Mouse (Mus musculus) left cerebral cortex, adult 18-20 months (tissue): Measurements from ENCODE around the gene Cfap97. TPM values are rescaled to one million over a fixed set of nuclear protein-coding genes. Genes with fewer than 3 reads are reported as not detected.
"Not testable (repeated sequence)": the region's sequence is repeated elsewhere in the genome, so short reads cannot be mapped to it uniquely, and the experiment has no call there.

Source experiments
- DNase-seq, 2 experiments: peaks; one replicate each; pipeline ENCODE4 v3.0.0; 2021 to 2022; ENCODE audit warnings: low spot score in 2 of 2, mixed read lengths in 1 of 2
- long read RNA-seq, 2 experiments: library from polyadenylated mRNA; stranded (forward); transcript quantifications; one replicate each; pipeline ENCODE4 v2.0.0; 2021
- total RNA-seq, 2 experiments: library from RNA; stranded (reverse); gene quantifications; 2 replicates each; pipeline ENCODE4 v1.2.3; 2021

The Cfap97 gene
- total RNA-seq = 10 to 100 TPM; 24.4 to 27.3 TPM
- long read RNA-seq, experiment 1, full-length matches to known transcripts = 10 of 16 reads
- long read RNA-seq, experiment 1, partial matches to known transcripts = 2 of 16 reads
- long read RNA-seq, experiment 1, other reads (novel, unspliced or antisense) = 4 of 16 reads
- long read RNA-seq, experiment 2, full-length matches to known transcripts = 4 of 11 reads
- long read RNA-seq, experiment 2, partial matches to known transcripts = 2 of 11 reads
- long read RNA-seq, experiment 2, other reads (novel, unspliced or antisense) = 5 of 11 reads

DNA sequence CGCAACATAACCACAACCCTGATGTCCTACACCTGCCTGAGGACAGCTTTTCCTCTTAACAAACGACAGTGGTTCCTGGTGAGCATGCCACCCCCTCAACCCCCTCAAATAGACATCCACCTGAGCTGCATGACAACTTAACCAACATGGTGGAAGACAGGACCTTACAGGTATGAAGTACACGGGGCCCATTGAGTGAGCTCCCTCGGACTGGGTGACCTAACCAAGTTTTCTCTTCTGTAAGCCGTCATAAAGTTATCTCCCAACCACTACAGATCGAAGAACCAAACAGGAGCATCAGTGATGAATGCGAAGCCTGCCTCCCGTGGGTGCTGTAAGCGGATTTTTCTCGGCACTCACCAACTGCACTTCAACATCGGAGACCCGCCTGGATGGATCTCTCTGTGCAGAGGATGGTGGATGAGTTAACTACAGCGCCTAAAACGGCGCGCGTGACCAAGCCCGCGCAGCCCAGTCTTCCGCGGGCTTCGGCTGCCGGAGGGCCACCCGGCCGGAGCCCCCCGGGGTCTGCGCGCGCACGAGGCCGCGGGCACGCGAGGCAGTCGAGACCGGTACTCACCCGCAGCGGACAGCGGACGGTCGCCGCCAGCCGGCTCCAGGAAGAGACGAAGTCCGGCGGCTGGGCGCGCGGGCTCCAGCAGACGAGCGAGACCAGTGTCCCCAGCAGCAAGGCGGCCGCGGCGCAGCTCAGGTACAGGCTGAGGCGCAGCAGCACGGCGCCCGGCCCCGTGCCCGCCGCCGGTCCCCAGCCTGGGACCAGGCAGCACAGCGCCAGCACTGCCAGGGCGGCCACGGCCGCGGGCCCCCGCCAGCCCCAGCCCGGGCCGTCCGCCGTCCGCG lies at the start of gene Cfap97:
Gene Cfap97 (plus strand): TSS at position 570 of the 861 bp plus-strand sequence.
- DNase-seq = peak; percentile 23 to 48

DNA sequence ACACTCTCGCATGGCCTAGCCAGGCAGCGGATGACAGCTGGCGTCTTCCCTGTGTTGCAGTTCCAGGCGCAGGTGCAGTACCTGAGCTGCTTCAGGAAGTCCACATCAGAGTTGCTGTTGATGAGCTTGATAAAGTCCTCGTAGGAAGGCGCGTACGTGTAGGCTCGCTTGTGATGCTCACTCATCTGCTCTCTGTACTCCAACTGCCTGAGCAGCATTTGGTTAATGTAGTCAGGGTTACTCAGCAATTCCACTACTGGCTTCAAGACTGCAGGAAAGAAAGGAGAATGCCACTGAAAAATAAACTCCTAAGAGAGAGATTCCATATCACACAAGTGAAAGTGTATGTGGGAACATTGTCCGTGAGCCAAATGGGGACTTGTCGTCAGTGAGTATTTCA lies 48.1 kb upstream of the Cfap97 start:
- no peak for DNase-seq

DNA sequence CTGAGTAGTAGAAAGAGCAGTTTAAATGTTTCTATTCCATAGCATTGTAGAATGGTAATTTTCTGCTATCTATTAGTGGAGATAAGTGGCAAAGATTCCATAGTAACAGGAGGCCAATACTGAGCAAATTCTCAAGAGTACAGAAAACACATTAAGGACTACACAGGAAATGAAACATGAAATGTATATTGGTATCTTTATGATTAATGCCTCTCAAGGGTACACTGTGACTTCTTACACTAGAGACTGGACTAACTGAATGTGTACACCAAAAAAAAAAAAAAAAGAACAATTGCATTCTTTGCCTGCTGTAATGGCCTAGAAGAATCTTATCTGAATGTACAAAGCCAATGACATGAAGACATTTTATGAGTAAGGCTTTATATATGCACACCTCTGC lies 43.9 kb upstream of the Cfap97 start:
- DNase-seq = no peak

DNA sequence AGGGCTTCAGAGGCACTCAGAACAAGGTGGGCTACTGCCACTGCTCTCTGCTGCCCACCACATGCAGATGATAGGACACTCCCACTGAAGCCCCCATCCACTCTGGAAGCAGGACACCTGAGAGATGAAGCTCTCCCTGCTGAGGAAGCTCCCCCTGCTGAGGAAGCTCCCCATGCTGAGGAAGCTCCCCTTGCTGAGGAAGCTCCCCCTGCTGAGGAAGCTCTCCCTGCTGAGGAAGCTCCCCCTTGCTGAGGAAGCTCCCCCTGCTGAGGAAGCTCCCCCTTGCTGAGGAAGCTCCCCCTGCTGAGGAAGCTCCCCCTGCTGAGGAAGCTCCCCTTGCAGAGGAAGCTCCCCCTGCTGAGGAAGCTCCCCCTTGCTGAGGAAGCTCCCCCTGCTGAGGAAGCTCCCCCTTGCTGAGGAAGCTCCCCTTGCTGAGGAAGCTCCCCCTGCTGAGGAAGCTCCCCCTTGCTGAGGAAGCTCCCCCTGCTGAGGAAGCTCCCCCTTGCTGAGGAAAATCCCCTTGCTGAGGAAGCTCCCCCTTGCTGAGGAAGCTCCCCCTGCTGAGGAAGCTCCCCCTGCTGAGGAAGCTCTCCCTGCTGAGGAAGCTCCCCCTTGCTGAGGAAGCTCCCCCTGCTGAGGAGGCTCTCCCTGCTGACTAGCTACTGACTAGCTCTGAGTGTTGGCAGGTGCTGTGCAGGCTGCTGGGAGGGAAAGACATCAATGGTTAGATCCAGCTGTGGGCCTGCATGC lies 38.0 kb upstream of the Cfap97 start:
- not testable (repeated sequence) for DNase-seq

DNA sequence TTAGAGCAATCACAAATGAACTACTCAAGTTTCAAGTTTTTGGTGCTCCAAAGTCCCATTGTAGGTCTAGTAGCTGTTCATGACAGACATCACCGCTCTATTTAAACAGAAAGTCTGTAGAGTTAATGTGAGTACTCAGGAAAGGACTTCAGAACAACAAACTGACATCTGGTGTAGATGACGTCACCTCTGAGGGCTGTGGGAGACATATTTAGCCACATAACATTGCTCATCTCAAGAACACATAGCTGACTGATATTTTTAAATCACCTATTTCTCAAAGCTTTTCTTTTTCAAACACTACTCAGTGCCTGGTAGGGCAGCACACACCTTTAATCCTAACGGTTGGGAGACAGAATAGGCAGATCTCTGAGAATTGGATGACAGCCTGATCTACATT lies 34.4 kb upstream of the Cfap97 start:
- DNase-seq = peak; percentile 24 to 29

DNA sequence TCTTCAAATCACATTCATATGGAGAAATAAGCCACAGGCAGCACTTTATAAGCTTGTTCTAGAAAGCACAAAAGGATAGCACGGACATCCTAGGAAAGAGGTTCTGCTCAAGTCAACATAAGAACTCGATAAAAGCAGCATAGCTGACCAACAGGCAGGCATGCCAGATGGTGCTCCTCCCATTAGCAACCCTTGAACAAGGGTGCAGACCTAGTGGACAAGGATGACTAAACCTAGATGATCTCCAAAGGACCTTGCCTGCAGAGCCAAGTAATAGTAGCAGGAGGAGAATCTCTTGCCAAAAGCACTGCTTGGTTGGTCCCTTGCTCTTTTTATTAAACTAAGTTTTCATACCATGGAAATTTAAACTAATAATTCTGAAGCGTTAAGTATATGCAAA lies 32.4 kb upstream of the Cfap97 start:
- no peak for DNase-seq

DNA sequence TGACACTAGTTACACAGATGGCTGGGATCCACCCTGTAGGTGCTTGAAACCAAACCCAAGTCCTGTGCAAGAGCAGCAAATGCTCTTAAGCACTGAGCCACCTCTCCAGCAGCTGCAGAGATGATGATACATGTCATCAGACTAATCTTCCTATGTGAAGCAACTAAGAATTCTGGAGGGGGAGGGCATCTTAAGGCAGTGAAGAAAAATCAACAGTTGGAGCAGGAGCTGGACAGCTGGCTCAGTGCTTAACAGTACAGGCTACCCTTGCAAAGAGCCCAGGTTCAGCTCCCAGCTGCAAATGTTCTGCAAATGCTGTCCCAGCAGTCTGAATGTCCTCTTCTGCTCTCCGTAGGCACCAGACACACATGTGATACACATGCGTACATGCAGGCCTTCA lies 29.1 kb upstream of the Cfap97 start:
- no peak for DNase-seq

DNA sequence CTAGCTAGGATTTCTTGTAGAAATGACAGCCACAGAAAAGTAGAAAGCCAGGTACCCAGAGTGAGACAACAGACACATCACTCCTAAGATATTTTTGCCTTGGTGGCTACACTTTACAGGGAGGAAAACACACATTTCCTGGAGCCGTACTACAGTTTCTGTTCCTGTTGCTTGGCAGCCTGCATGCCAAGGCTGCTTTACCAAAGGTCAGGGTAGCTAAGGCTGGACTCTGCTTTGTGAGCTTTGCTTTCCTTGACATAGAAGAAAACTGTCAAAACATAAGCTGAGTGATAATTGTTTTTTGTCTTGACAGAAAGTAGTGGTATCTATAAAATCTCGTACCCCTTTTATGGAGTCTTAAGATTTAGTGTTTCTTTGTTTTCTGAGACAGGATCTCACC lies 21.1 kb upstream of the Cfap97 start:
- no peak for DNase-seq

DNA sequence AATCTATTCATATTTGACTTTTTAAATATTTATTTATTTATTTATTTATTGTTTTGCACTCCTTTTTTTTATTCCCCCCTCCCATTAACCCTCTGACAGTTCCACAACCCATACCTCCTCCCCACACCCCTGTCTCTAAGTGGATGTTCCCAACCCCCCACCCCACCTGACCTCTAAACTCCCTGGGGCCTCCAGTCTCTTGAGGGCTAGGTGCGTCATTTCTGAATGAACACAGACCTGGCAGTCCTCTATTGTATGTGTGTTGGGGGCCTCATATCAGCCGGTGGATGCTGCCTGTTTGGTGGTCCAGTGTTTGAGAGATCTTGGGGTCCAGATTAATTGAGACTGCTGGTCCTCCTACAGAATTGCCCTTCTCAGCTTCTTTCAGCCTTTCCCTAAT lies 16.0 kb upstream of the Cfap97 start:
- DNase-seq = not testable (repeated sequence)

DNA sequence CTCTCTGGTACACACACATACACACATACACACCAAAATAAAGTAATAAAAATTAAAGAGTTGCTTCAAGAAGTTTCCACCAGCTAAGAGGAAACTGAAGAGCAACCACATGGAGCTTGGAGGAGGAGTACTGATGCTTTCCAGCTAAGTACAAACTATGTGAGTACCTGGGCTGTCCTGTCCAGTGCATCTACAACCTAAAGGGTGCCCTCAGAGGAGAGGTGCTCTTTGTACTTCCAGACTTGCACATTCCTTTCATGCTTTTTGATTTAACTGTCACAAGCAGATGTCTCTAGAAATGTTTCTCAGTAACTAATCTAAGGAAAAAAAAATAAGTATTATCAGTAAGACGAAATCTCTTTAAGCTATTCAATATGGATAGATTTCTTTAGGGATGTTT lies 14.2 kb upstream of the Cfap97 start:
- no peak for DNase-seq

DNA sequence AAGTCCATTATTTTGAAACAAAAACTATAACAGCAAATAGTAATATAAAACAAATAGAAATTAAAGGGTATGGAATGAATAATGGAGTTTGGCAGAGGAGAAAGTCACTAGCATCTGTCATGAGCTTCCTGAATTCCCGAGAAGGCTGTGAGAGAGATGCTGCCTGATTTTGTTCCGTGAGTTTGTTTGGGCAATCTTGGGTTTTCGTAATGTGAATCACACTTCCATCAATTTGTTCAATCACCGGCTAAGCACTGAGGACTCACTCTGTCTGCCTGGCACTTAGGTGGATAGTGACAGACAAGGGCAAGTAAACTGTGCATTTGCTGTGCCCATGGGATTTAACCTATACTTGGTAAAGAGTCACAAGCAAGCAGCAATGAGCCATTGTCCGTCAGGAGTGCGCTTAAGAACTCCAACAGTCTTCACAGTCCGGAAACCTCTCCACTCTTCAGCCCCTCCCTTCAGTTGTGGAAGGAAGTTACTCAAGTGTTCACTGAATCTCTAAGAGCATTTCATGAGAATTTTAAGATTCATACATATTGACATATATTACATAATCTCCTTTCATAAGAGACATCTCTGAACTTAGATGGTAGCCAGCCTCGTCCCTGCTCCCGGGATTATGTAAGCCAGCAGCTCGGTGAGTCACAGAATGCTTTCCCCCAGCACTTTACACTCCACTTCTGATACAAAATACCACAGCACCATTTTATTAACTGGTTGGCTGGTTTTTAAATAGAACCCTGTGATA lies 13.6 kb upstream of the Cfap97 start:
- DNase-seq = peak in 1 of 2 experiments; percentile 38

DNA sequence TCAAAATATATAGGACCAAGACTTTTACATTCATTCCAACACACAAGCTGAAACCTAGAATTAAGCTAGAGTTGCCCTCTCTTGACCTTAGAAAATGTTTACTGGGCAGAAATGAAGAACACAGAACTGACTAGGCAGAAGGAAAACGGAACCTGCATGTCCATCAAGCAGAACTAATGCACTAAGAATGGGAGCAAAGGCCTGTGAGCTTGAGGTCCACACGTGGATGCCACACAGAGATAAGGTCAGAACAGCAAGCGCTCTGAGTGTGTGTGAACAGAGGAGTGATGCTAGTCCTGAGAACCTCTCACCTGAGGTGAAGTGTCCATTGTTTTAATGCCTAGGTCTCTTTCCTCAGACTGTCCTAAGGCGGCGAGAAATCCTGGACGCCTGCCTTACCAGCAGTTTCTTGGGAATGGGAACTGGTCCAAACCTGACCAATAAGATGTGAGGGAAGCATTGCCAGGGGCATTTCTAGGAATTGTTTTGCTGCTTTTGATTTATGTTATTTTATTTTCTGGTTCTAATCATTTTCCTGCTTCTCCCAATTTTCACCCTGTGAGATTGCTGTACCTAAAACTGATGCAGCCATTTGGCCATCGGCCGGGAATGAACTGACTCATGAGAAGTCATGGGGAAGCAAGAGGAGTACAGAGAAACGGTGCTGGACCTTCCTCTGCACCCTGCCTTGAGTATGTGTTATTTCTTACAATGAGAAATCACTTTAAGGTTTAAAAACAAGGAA lies 11.0 kb upstream of the Cfap97 start:
- DNase-seq = no peak

DNA sequence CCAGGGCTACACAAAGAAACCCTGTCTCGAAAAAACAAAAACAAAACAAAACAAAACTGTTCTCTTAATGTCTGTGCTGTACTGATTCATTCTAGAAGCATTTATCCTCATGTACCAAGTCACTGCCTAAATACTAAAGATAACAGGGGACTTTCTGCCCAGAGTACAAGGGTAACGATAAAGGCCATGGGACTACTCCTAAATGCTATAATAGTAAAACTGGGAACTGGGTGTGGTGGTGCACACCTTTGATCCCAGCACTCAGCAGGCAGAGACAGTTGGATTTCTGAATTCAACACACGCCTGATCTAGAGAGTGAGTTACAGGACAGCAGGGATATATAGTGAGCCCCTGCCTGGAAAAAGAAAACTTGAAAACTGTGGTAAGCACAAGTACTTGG lies 9.9 kb upstream of the Cfap97 start:
- no peak for DNase-seq

DNA sequence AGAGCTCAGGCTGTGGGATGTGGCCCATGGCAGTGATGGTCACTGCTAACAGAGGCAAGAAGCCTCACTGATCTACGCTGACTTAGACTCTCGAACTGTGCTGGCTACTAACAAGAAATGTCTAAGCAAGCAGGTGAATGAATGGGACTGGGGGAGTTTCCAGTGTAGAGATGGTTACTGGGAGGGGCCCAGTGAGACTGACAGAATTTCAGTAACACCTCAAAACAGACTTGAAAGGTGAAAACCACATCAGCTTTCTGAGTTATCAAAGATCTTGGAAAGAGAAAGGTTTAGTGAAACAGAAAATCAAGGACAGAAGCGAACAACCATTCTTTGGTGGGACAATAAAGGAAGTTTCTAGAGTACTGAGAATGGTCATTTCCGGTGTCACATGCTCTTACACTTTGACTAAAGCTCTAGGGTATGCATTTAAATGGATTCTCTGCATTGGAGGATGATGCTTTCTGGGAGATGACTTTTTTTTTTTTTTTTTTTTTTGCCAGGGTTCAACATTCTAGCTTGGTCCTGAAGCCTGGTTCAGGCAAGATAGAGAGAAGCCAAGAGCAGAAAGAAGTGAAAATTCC lies 9.0 kb upstream of the Cfap97 start:
- DNase-seq = no peak

DNA sequence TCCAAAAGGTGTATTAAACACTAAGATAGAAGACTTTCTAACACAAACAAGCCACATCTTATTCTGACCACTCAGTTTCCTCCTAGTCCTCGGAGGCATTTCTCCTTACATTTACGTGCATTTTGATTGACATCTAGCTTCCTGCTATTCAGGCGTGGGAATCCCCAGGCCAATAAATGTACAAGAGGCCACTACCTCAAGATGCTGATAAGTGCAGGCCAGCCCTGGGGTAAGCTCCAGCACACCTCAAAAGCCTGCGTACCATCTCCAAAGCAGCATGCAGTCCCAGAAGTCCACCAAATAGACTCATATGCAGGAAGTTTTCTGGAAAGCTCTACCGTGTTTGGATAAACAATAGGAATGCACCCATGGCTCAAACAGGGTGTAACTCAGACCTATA lies 8.1 kb upstream of the Cfap97 start:
- DNase-seq = no peak

DNA sequence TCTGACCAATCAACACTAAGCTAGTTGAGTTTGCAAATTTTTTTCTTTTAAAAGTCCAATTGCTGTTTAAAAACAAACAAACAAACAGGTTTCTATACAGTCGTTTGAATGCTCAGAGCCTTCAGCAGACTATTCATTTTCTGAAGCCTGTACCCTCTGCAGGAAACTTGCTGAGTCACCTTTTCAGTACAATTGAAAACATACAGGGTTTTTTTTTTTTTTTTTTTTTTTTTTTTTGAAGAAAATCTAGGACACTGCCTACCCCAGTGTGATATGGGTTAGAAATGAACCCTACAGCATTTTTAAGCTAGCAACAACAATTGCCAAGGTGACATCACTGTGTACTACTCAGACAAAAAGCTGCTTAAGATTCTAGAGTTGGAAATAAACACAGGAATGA lies 7.6 kb upstream of the Cfap97 start:
- DNase-seq = no peak

DNA sequence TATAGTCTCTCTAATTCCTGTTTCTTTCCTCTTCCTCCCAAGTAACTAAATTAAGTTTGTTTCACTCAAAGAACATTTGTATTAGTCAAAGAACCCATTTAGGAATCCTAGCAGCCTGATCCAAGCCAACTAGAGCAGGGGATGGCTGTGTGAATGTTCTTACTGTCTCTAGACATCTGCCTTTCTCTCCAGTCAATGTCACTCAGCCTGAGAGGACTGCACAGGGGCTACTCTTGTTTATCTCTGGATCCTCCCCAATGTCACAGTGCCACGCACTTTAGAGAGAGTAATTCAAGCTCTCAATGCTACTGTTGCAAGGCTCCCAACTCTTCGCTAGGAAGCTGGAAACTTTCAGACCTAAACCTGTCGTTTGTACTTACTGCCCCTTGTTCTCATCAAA lies 5.4 kb upstream of the Cfap97 start:
- no peak for DNase-seq

DNA sequence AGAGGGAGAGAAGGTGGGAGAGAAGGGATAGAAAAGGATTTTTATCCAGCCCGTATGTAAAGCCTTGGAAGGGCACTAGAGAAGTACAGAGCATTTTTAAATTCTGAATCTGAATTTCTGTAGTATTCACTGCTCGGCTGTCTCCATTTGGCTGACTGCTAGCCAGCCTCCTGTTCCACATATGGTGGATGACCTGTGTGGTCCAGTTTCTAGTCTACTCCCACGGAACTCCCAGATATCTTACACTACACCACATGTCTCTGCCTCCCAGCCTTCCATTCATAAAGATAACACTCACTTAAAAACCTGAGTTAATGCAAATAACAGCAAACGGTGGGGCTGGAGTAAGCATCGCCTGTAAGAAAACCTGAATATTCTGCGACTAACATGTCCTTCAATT lies 2.3 kb upstream of the Cfap97 start:
- peak in 1 of 2 experiments; percentile 21 for DNase-seq

DNA sequence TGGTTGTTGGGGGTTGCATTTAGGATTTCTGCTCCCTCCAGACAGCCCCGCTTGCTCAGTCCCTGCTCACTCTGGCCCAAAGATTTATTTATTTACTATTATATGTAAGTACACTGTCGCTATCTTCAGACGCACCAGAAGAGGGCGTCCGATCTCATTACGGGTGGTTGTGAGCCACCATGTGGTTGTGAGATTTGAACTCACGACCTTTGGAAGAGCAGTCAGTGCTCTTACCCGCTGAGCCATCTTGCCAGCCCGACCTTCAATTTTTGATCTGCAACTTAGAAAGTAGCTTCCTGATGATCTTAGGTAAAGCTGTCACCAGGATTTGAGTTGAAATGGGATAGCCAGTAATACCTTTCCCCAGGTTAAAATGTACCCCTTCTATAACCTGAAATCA lies 1.8 kb upstream of the Cfap97 start:
- DNase-seq = no peak
